In genomic region chr3:31274875-31275274, GRCm38 (mm10) we compare ENCODE assay signal across 29 mouse cellular contexts. TPM values are rescaled to one million over a fixed set of nuclear protein-coding genes. Genes with fewer than 3 reads are reported as not detected.
"Had no signal": no experiment of that assay in that cellular context is flagged by ENCODE, and none has a peak within 500 bp of the region (broad histone marks: within the 10 kb centered on the region; RNA-seq: fewer than 3 reads in every experiment).

No protein-coding gene starts in this region.

- H3K9me3 ChIP-seq: embryonic facial prominence, embryonic 10.5 days; embryonic facial prominence, embryonic 12.5 days; embryonic facial prominence, embryonic 13.5 days; embryonic facial prominence, embryonic 15.5 days; forebrain, embryonic 10.5 days; forebrain, embryonic 12.5 days; forebrain, embryonic 13.5 days; forebrain, embryonic 15.5 days had no signal

- H3K27me3 ChIP-seq: embryonic facial prominence, embryonic 12.5 days; embryonic facial prominence, embryonic 13.5 days; embryonic facial prominence, embryonic 15.5 days; forebrain, embryonic 12.5 days; forebrain, embryonic 13.5 days; forebrain, embryonic 15.5 days had no signal

- H3K4me2 ChIP-seq: embryonic facial prominence, embryonic 12.5 days; embryonic facial prominence, embryonic 13.5 days; embryonic facial prominence, embryonic 15.5 days; forebrain, embryonic 12.5 days; forebrain, embryonic 13.5 days; forebrain, embryonic 15.5 days had no signal

- H3K4me3 ChIP-seq: embryonic facial prominence, embryonic 10.5 days; embryonic facial prominence, embryonic 12.5 days; embryonic facial prominence, embryonic 13.5 days; embryonic facial prominence, embryonic 15.5 days; erythroblast, embryonic 14.5 days; forebrain, embryonic 10.5 days; forebrain, embryonic 12.5 days; forebrain, embryonic 13.5 days; forebrain, embryonic 15.5 days; gastrocnemius, adult 2 months; heart, adult 2 months had no signal

- H3K36me3 ChIP-seq: embryonic facial prominence, embryonic 10.5 days; embryonic facial prominence, embryonic 12.5 days; embryonic facial prominence, embryonic 13.5 days; embryonic facial prominence, embryonic 15.5 days; forebrain, embryonic 10.5 days; forebrain, embryonic 12.5 days; forebrain, embryonic 15.5 days had no signal

- H3K9ac ChIP-seq: embryonic facial prominence, embryonic 12.5 days; embryonic facial prominence, embryonic 13.5 days; embryonic facial prominence, embryonic 15.5 days; forebrain, embryonic 12.5 days; forebrain, embryonic 13.5 days; forebrain, embryonic 15.5 days; forebrain, postnatal 0 days had no signal

- ATAC-seq: forebrain, embryonic 13.5 days; forebrain, embryonic 14.5 days; forebrain, embryonic 15.5 days; forebrain, embryonic 16.5 days; forebrain, postnatal 0 days had no signal

- DNase-seq: cerebellum, adult 8-10 months; cerebellum, adult 9-10 months; cerebellum, adult 9-11 months; cerebellum, postnatal 10 days; cerebellum, postnatal 14 days; cerebellum, postnatal 25 days; cerebellum, postnatal 36 days; embryo, embryonic 11 days; forebrain, postnatal 0 days; gastrocnemius, adult 2 months; gastrocnemius, postnatal 10 days; gastrocnemius, postnatal 14 days; gastrocnemius, postnatal 25 days; gastrocnemius, postnatal 36 days; heart, adult 18-20 months; heart, adult 2 months had no signal

- H3K4me1 ChIP-seq: embryonic facial prominence, embryonic 12.5 days; forebrain, embryonic 10.5 days; forebrain, embryonic 12.5 days; forebrain, embryonic 13.5 days; forebrain, embryonic 15.5 days had no signal

- H3K27ac ChIP-seq: embryonic facial prominence, embryonic 10.5 days; embryonic facial prominence, embryonic 12.5 days; embryonic facial prominence, embryonic 13.5 days; embryonic facial prominence, embryonic 15.5 days; forebrain, embryonic 10.5 days; forebrain, embryonic 12.5 days; forebrain, embryonic 13.5 days; forebrain, embryonic 15.5 days; gastrocnemius, adult 2 months; heart, adult 2 months had no signal

RNA-seq across cellular contexts. Expression of gene Slc7a14, which starts 35.3 kb away (rescaled TPM):
- total RNA-seq: common myeloid progenitor, adult 5-6 weeks; granulocyte monocyte progenitor cell, adult 5-6 weeks; heart, adult 18-20 months had no signal
- polyA plus RNA-seq: erythroblast, embryonic 14.5 days had no signal
